Mouse (Mus musculus) neutrophil, adult 65 days (primary cell): ENCODE measurements around the gene Gpr101. TPM values are rescaled to one million over a fixed set of nuclear protein-coding genes. Genes with fewer than 3 reads are reported as not detected.

ENCODE experiments used
- total RNA-seq: library from RNA; stranded (reverse); gene quantifications from 2 replicates; pipeline ENCODE4 v1.2.4, GENCODE M21; 2023

Gpr101 gene
- not detected in 2 replicates for total RNA-seq

DNA sequence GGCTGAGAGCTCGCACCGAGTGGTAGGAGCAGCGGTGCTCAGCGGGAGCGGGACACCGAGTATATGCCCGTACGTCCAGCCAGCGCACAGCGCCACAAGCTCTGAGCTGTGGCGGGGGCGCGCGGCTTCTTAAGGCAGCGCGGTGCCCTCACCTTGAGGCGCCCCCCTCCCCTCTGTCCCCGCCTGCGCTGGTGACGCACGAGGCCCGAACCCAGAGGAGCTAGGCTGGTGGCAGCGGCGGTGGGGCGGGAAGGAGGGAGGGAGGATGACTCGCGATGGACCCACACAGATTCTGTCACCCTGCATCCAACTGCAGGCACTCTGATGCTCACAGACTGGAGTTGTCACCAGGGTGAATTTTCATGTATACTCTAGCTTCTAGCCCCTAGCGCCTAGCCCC is at the start of gene Gpr101:
Gpr101 (minus strand) TSS at position 124 of the 400 bp plus-strand sequence.

Other genes with a start within 250 kb of the Gpr101 start
- gene Arhgef6, start 165.0 kb downstream of the Gpr101 start, total RNA-seq: 89.9 and 91.8 TPM in 2 replicates
- 55.8 and 70.8 TPM in 2 replicates for gene Rbmx, start 110.7 kb downstream of the Gpr101 start, total RNA-seq
- not detected in 2 replicates for gene Gm364, start 94.6 kb downstream of the Gpr101 start, total RNA-seq